Mouse (Mus musculus) urinary bladder, postnatal 36 days (tissue): Measurements from ENCODE around the gene Strc.
A peak's percentile ranks its signal among the peaks of the same experiment; 100 is the strongest.

Source experiments
- DNase-seq, 2 experiments: peaks; one replicate each; pipeline ENCODE4 v3.0.0; 2022; ENCODE audit warnings: low spot score in 2 of 2, mixed read lengths in 1 of 2

Strc gene

DNA sequence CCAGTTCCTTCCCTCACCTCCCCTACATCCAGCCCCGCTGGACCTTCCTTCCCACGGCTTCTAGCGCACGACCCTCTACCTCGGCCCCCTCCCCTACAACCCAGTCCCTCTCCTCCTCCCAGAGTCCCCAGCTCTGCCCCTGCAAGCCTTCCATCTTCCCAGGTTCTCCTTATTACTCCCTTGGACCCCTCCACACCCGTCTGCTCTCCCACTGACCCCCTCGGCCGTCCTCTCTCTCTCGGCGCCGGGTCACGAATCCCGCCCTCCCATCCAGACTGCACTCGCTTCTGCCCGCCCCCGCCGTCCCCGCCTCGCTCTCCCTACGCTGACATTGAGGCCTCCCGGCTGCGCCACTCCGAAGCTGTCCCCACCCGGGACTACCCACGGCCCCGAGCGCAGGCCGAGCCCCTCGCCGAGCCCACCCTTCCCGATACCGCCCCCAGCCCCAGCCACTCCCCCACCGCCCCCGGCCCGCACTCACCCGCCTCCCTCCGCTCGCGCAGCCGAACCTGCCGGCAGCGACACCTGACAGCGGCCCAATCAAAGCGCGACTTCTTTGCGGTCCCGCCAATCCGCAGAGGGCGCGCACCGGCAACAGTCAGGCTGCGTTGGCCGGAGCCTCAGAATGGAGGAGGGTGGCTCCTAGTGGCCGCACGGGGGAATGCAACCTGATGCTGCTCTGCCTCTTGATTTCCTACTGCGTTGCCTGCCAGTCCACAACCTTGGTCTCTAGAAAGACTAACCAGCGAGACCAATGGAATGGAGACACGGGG lies 32.0 kb downstream of the Strc start, which contains the start of gene Ppip5k1:
Ppip5k1 (minus strand) TSS at position 577 of the 773 bp plus-strand sequence.
- DNase-seq = peak; percentile 97

DNA sequence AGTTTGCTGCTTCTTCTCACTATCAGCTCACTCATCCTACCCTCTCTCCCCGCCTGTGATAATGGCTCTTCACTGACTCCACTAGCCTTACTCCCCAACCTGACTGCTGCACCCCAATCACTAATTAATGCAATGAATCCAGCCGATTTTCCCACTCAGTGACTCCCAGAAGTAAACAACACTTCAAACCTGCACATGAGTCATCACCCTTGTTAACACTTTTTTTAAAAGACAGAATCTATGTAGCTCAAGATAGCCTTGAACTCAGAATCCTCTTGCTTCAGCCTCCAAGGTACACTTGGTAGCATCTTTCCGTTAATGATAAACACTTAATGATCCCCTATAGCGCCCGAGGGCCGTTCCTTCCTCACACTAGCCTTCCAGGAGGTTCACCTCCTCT lies 32.6 kb downstream of the Strc start:
- no peak for DNase-seq

GRCm38 (mm10) chr2:121353156-121353555 lies 33.8 kb downstream of the Strc start:
- no peak for DNase-seq

DNA sequence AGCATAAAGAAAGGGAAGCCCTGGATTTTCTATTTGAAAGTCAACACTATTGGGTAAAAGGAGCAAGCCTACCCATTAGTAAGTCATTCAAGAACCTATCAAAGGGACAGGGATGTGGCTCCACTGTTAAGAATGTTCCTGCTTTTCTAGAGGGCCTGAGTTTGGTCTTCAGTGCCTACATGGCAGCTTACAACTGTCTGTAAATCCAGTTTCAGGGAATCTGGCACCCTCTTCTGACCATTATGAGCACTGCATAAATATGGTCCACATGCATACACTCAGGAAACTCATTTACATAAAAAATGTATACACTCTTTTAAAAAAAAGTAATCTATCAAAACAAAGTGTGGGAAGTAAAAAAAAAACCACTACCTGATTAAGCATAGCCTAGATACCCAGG lies 47.9 kb downstream of the Strc start:
- DNase-seq = no peak

- no peak for DNase-seq
Measured at GRCm38 (mm10) chr2:121329492-121329891, 57.5 kb downstream of the Strc start.

- no peak for DNase-seq
Measured at GRCm38 (mm10) chr2:121323693-121324470, 63.1 kb downstream of the Strc start.

- no peak for DNase-seq
Measured at GRCm38 (mm10) chr2:121323041-121323440, 63.9 kb downstream of the Strc start.

- no peak for DNase-seq
Measured at GRCm38 (mm10) chr2:121316278-121316677, 70.7 kb downstream of the Strc start.
